Mouse (Mus musculus) layer of hippocampus, postnatal 10 days (tissue): ENCODE data around the gene Dlg5. TPM values are rescaled to one million over a fixed set of nuclear protein-coding genes. Genes with fewer than 3 reads are reported as not detected.
A peak's percentile ranks its signal among the peaks of the same experiment; 100 is the strongest.

Experiments
- DNase-seq, 2 experiments: peaks; one replicate each; pipeline ENCODE4 v3.0.0; 2021; ENCODE audit warnings: low spot score in 2 of 2
- microRNA-seq, 2 experiments: library from miRNA; unstranded; fragments of <30 nt; microRNA quantifications; one replicate each; pipeline ENCODE4 v1.2.0; 2021
- total RNA-seq, 2 experiments: library from RNA; stranded (reverse); gene quantifications; 2 replicates each; pipeline ENCODE4 v1.2.3; 2021

The Dlg5 gene
- total RNA-seq, 2 experiments from 2014 or later, result 62.2 to 66.0 TPM

DNA sequence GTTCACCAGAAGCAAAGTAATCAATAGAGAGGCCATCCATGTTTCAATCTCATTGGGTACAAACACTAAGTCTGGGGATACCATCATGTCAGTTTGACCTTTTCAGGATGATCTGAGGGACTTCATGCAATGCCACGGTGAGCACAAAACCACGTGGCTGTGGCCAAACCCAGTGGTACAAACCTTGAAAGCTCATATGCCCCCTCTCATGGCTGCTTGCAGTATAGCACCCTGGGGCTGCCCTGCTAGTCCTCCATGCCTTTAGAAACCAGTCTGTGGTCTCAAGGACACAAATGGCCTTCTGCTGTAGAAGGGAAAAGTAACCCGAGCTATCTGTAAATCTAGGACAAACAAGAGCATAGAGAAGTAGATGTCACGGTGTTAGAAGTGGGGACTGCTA, 113.6 kb downstream of the Dlg5 start:
- peak; percentile 53 to 57 for DNase-seq

DNA sequence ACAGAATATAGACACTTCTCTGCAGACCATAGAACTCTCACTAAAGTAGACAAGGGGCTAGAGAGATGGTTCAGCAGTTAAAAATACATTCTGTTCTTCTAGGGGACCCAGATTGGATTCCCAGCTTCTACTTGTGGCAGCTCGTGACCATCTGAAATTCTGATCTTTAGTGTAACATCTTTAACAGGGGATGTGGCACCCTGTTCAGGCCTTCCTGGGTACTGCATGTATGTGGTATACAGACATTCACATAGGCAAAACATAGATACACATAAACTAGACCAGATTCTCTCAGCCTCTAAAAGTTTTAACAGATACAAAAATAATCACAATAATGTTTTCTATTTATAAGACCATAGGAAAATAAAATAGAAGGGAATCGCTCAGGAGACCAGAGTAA, 120.7 kb downstream of the Dlg5 start:
- DNase-seq, result no peak

DNA sequence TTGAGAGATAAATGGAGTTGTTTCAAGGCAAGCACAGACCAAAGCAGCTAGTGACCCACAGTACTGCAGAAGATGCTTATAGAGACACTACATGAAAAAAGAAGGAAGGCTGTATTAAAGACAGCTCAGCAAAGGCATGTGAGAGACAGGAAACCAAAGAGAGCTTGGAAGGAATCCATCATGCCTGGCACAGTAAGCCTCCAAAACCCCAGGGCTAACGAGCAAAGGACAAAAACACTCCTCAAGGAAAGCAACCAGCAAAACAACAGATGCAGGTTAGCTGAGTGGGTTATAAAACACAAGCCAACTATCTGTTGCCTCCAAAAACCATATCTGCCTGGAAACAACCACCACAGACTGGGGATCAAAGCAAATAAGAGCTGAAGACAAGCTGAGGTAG, 121.5 kb downstream of the Dlg5 start:
- DNase-seq, result peak in 1 of 2 experiments; percentile 28

DNA sequence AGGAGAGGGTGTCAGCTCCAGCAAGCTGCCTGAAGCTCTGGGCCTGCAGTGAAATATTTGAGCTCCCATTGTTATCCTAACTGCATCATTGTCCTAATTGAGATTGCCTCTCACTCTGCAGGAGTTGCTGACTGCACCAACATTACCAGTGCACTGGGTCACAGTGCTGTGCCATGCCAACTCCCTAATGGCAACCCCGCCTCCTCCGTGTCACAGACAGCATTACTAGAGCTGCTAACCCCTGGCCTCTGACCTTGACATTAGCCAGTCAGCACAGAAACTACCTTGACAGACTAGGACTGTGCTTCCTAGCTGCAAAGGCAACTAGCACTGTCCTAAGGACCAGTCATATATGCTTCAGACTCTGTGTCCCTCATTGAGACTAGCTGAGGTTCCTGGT, 139.0 kb downstream of the Dlg5 start:
- DNase-seq, result no peak

DNA sequence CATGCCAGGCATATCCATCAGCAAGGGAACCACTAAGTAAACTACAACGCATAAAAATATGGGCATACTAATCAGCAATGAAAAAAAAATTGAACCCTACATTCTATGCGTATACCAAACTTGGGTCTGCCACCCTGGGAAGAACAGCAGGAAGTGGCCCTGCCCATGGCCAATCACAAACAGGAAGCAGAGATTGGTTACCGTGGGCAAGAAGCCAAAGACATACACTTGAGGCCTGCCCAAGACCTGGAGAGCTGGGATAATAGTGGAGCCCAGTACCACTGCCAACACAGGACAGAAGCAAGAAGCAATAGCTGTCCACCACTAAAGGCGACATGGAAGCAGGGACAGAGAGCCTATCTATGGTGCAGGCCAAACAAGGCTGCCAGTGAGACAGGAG, 146.9 kb downstream of the Dlg5 start:
- DNase-seq, result no peak

DNA sequence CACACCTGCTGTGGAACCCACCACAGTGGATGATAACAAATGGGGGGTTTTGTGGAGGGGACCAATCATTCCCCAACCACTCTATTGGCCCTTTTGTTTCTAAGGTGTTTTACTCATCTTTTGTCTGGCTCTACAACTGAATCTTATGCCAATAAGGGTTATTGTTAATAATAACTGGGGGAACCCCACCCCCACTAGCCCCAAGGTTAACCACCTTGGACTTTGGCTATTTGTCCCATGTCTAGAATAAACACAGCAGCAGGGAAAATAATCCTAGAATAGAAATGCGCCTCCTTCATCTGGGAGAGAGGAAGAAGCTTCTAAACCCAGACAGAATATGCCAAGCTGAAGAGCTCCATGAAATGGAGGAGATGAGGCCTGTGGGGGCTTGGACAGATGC, 151.1 kb downstream of the Dlg5 start:
- no peak for DNase-seq

DNA sequence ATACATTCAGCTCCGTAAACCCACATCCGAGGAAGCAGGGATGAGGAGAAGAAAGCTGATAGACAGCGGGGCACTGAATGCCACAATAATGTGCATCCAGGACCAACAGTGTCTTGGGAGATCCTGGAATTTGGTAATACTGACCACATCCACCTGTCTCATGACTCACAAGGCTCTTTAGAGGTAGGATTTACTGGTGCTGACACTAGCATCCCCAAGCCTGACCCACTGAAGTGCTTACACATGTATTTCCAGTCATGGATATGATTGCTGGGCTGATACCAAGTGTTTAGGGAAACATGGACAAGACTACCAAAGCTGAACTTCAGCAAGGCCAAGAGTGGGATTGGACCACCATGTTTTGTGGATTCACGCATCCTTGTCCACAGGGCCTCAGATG, 152.5 kb downstream of the Dlg5 start:
- DNase-seq, result no peak

DNA sequence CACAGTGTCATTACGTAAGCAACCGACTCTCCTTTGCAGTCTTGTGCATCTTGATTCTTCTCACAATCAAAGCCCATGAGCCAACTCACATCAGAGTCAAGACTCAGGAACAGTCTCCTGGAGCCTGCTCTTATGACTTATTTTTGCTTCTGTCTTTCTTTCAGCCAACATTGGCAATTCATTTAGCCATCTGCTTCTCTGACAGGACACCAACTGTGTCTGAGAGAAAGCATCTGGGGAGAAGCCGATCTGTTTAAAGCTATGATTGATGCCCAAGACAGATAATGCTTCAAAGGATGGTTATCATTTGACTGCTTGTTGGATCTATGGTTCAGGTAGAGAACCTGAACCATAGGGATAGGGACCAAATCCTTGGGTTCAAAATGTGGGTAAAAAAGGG, 153.3 kb downstream of the Dlg5 start:
- no peak for DNase-seq

DNA sequence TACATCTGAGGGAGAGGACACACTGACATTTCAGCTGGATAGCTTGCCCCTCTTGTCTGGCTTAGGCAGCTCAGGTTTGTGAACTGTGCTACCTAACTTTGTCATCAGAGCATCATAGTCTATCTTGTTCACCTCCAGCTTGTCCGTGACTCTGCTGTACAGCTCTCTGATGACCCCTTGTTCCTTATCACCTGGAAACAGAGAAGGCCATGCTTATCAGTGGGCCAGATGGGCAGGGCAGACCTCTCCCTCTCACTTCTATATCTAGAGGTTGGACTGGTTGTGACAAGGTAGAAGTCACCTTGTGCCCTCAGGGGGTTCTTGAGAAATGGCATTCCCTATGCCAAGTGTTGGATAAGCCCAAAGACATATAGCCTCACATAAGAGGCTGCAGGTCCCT, 154.9 kb downstream of the Dlg5 start:
- DNase-seq, result no peak

DNA sequence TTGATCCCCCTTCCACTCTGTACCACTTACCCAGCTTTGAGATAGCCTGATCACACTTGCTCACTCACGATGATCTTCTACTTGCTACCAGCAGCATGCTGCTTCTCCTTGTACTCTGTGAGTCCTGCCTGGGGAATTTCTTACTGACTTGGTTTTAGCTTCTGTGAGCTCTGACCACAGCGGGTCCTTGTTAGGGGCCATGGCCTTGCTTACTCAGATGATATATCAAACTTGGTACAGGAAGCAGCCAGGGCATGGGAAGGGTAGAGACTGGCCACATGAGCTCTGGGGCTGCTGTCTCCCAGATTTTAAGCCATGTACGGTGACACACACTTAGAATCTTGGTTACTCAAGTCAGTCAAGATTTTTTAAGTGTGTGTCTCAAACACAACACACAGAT, 156.5 kb downstream of the Dlg5 start:
- DNase-seq, result no peak

DNA sequence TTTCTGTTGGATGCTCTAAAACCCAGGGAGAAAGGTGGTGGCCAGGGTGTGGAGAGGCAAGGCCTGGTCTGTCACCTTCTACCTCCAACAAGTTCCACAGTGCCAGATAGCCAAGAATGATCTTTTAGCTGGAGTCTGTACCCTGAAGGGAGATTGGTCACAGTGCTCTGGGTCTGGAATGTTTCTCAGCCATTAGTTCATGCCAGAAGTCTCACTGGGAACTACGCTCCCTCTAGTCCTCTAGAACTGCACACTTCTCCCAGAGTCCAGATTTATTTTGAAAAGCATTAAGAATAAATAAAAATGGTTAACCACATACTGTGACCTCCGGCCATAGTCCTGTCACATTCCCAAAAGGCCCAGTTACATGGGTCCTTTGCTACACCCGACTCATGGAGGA, 158.3 kb downstream of the Dlg5 start:
- no peak for DNase-seq

DNA sequence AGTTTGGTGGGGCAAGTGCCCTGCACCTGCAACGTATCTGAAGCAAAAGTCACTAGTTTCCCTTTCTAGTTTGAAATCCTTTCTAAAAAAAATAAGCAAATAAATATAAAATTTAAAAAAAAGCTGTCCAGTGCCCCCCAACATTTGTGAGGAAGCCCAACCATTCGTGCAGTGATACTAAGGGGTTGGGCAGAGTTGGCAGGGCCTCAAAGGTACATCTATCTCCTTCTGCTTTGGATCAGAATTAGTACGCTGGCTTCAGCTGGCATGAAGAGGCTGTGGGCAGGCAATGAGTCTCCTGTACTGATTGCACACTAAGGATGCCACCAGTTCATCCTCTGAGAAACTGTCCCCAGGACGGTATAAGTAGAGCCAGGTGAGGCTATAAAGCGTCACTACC, 159.2 kb downstream of the Dlg5 start:
- DNase-seq, result no peak

Small RNA genes within 50 kb of the gene (microRNA-seq; reads per million reads assigned to microRNA genes)
- gene Mir7210, result 0 reads per million in 2 experiments

Other genes starting within 250 kb of the Dlg5 start
- 100 to 1,000 TPM; 119 to 120 TPM for gene Kcnma1, start 231.4 kb downstream of the Dlg5 start, total RNA-seq
- not detected for gene E330034G19Rik, start 47.3 kb upstream of the Dlg5 start, total RNA-seq
- gene Polr3a, start 241.1 kb upstream of the Dlg5 start, total RNA-seq, result 10 to 100 TPM; 31.6 to 36.2 TPM
- 1,000 to 10,000 TPM in 1 of 2 experiments, 100 to 1,000 TPM in 1; 950 to 1,065 TPM for gene Rps24, start 241.2 kb upstream of the Dlg5 start, total RNA-seq